Mouse (Mus musculus) forebrain, embryonic 15.5 days (tissue): ENCODE results near the gene Fat4. TPM values are rescaled to one million over a fixed set of nuclear protein-coding genes. Genes with fewer than 3 reads are reported as not detected.

Experiments
- ATAC-seq: fragments of 200-750 bp; cut with Nextera tagmentation; replicated peaks from 2 replicates; pipeline ENCODE4 v1.8.0; 2017; ENCODE audit warnings: mild to moderate bottlenecking, moderate TSS enrichment, moderate library complexity
- H3K27ac ChIP-seq: fragments of 300-500 bp; sonication (generic); replicated peaks from 2 replicates; pipeline ENCODE4 v1.5.1; 2015; ENCODE audit warnings: mild to moderate bottlenecking, inconsistent platforms
- H3K27me3 ChIP-seq: fragments of 300-500 bp; sonication (generic); 2 replicates; pipeline ENCODE4 v1.6.1; 2015; ENCODE audit warnings: inconsistent platforms
- H3K36me3 ChIP-seq: fragments of 300-500 bp; sonication (generic); 2 replicates; pipeline ENCODE4 v1.6.1; 2015; ENCODE audit warnings: mild to moderate bottlenecking, inconsistent platforms
- H3K4me1 ChIP-seq: fragments of 300-500 bp; sonication (generic); 2 replicates; pipeline ENCODE4 v1.6.1; 2015; ENCODE audit warnings: inconsistent platforms
- H3K4me2 ChIP-seq: fragments of 300-500 bp; sonication (generic); replicated peaks from 2 replicates; pipeline ENCODE4 v1.6.1; 2015; ENCODE audit warnings: mild to moderate bottlenecking, inconsistent platforms
- H3K4me3 ChIP-seq: fragments of 300-500 bp; sonication (generic); 2 replicates; pipeline ENCODE4 v1.5.1; 2015; ENCODE audit warnings: mild to moderate bottlenecking, inconsistent platforms
- H3K9ac ChIP-seq: fragments of 300-500 bp; sonication (generic); replicated peaks from 2 replicates; pipeline ENCODE4 v1.6.1; 2015; ENCODE audit warnings: mild to moderate bottlenecking, inconsistent platforms
- H3K9me3 ChIP-seq: fragments of 300-500 bp; sonication (generic); 2 replicates; pipeline ENCODE4 v1.6.1; 2016; ENCODE audit warnings: inconsistent platforms
- whole genome bisulfite sequencing: fragments of 180-500 bp; shearing (Covaris S2); methylation state at CpG from one replicate; pipeline ENCODE4 v1.1.7; 2015; ENCODE audit warnings: mixed read lengths; 5-methylcytosine and 5-hydroxymethylcytosine counted together
- polyA plus RNA-seq: library from polyadenylated mRNA; unstranded; fragments of >200 nt; fragmentation: Nextera tagmentation; extraction: Ambion mirVana; gene quantifications from 2 replicates; pipeline ENCODE4 v1.2.1, GENCODE M21; 2015

The Fat4 gene
- 11.2 and 11.3 TPM in 2 replicates for polyA plus RNA-seq

DNA sequence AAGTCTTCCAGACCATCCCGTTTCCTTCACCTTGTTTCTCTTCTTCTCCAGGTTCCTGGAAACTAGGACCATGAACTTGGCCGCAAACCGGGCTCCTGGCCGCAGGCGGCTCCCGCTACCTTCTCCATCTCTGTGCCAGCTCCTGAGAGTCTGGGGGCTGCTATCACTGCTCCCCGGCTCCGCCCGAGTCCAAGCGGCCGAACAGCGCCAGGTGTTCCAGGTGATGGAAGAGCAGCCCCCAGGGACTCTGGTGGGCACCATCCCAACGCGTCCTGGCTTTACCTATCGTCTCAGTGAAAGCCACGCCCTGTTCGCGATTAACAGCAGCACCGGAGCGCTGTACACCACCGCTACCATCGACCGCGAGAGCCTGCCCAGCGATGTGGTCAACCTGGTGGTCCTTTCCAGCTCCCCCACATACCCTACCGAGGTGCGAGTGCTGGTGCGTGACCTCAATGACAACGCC lies at the start of gene Fat4:
Gene Fat4, plus strand, starts transcription at position 51 of the 466 bp plus-strand sequence.
- WGBS = under 1% methylated on average over 29 of the region's 29 CpGs
- Histone ChIP-seq H3K9ac (peak within 1 kb of the TSS; percentile 90), H3K9me3 (no peaks in the 10 kb centered on the region), H3K27me3 (no peaks in the 10 kb centered on the region), H3K4me1 (peaks cover 59% of the 10 kb centered on the region), H3K4me2 (peak within 1 kb of the TSS; percentile 89), H3K4me3 (peak within 1 kb of the TSS; percentile 80), H3K36me3 (peaks cover 25% of the 10 kb centered on the region), H3K27ac (peak within 1 kb of the TSS; percentile 95)
- ATAC-seq = no peak

DNA sequence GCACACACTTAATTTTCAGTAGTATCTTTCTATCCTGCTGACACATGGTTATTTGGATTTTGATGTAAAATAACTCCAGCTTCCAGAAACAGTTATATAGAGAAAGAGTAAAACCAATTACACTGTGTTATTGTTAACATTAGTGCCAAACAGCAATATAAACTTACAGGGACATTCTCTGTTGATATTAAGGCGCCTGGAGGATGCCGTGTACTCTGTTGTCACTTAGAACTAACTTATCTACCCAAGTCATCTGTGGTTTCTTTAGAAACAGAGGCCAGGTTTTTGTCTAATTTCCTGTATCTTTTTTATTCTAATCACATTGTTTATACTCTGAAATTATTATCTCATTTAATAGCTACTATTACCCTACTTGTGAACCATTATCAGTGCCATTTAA lies 47.3 kb upstream of the Fat4 start:
- H3K4me2 ChIP-seq = no peak overlapping the region
- no peak overlapping the region for H3K9ac ChIP-seq
- no peaks in the 10 kb centered on the region for H3K4me1 ChIP-seq
- whole genome bisulfite sequencing = 87% methylated on average over 2 of the region's 2 CpGs
- no peak overlapping the region for H3K27ac ChIP-seq
- peaks cover 7% of the 10 kb centered on the region; the same call in 1 of the 2 replicates for H3K9me3 ChIP-seq
- H3K27me3 ChIP-seq = no peaks in the 10 kb centered on the region
- H3K36me3 ChIP-seq = no peaks in the 10 kb centered on the region
- no peak for ATAC-seq
- no peak overlapping the region for H3K4me3 ChIP-seq

- no peak overlapping the region for H3K4me2 ChIP-seq
- no peaks in the 10 kb centered on the region for H3K36me3 ChIP-seq
- H3K4me3 ChIP-seq = no peak overlapping the region
- H3K9me3 ChIP-seq = peaks cover 7% of the 10 kb centered on the region; the same call in 1 of the 2 replicates
- H3K9ac ChIP-seq = no peak overlapping the region
- no peaks in the 10 kb centered on the region for H3K27me3 ChIP-seq
- H3K27ac ChIP-seq = no peak overlapping the region
- no peak for ATAC-seq
- WGBS = 53% methylated on average over 7 of the region's 7 CpGs
- H3K4me1 ChIP-seq = no peaks in the 10 kb centered on the region
Measured at GRCm38 (mm10) chr3:38843000-38843538, 43.7 kb upstream of the Fat4 start.

GRCm38 (mm10) chr3:38846602-38847382 lies 39.9 kb upstream of the Fat4 start:
- Histone ChIP-seq H3K9ac (no peak overlapping the region), H3K9me3 (peaks cover 7% of the 10 kb centered on the region; the same call in 1 of the 2 replicates), H3K4me3 (no peak overlapping the region), H3K4me2 (no peak overlapping the region), H3K4me1 (no peaks in the 10 kb centered on the region), H3K27ac (no peak overlapping the region), H3K36me3 (no peaks in the 10 kb centered on the region), H3K27me3 (no peaks in the 10 kb centered on the region)
- 54% methylated on average over 11 of the region's 11 CpGs for WGBS
- no peak for ATAC-seq

GRCm38 (mm10) chr3:38849077-38849476 lies 37.7 kb upstream of the Fat4 start:
- Histone ChIP-seq H3K27ac (no peak overlapping the region), H3K4me2 (no peak overlapping the region), H3K9ac (no peak overlapping the region), H3K4me3 (no peak overlapping the region), H3K36me3 (no peaks in the 10 kb centered on the region), H3K9me3 (no peaks in the 10 kb centered on the region), H3K4me1 (no peaks in the 10 kb centered on the region), H3K27me3 (no peaks in the 10 kb centered on the region)
- ATAC-seq = 0 out of 2 replicates have a peak, but pooled peaks have one; percentile 46
- WGBS = 46% methylated on average over 3 of the region's 3 CpGs

DNA sequence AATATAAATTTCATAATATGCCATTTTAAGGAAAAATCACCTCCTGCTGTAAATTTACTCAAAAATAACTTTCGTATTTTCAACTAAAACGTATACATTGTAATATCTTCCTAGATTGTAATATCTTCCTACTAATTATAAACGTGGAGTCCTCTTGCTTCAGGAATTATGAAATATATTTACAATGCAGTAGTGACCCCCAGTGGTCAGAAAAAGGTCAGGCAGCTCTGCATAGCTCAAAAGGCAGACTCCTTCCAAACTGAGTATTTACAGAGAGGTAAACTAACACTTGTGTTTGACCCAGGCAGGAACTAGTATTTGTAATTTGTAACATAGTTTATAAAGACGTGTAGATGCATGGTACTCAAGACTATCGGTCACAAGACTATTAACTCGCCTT lies 37.2 kb upstream of the Fat4 start:
- Histone ChIP-seq H3K4me1 (no peaks in the 10 kb centered on the region), H3K4me2 (no peak overlapping the region), H3K27ac (no peak overlapping the region), H3K4me3 (no peak overlapping the region), H3K36me3 (no peaks in the 10 kb centered on the region), H3K9ac (no peak overlapping the region), H3K9me3 (no peaks in the 10 kb centered on the region), H3K27me3 (no peaks in the 10 kb centered on the region)
- ATAC-seq = peak; percentile 83
- WGBS = 37% methylated on average over 6 of the region's 6 CpGs

GRCm38 (mm10) chr3:38853650-38854049 lies 33.1 kb upstream of the Fat4 start:
- Histone ChIP-seq H3K4me2 (no peak overlapping the region), H3K4me3 (no peak overlapping the region), H3K36me3 (no peaks in the 10 kb centered on the region), H3K4me1 (no peaks in the 10 kb centered on the region), H3K9ac (no peak overlapping the region), H3K27me3 (no peaks in the 10 kb centered on the region), H3K9me3 (no peaks in the 10 kb centered on the region), H3K27ac (no peak overlapping the region)
- WGBS = 19% methylated on average over 3 of the region's 3 CpGs
- ATAC-seq = no peak

DNA sequence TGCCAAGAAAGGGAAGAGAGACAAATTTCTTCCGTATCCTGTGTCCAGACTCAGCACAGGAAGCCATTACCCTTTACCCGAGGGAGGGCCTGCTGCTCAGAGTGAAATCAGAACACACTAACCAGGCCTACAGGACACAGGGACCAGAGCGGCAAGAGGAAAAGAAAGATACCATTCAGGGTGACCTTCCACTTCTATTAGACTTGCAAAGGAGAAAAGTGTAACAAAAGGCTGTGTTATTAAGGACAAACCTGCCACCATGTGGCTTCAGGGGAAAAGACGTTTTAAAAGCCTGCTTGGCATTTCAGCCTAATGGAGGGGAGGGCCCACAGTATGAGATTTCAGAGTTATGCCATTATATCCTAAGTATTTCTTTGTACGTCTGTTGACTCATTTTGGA lies 26.1 kb upstream of the Fat4 start:
- Histone ChIP-seq H3K4me1 (no peaks in the 10 kb centered on the region), H3K36me3 (no peaks in the 10 kb centered on the region), H3K9ac (no peak overlapping the region), H3K9me3 (no peaks in the 10 kb centered on the region), H3K27me3 (no peaks in the 10 kb centered on the region), H3K27ac (no peak overlapping the region), H3K4me2 (no peak overlapping the region), H3K4me3 (no peak overlapping the region)
- 33% methylated on average over 5 of the region's 5 CpGs for WGBS
- ATAC-seq = peak; percentile 35; the same call in 1 of the 2 replicates

GRCm38 (mm10) chr3:38871291-38871690 lies 15.4 kb upstream of the Fat4 start:
- no peaks in the 10 kb centered on the region for H3K36me3 ChIP-seq

DNA sequence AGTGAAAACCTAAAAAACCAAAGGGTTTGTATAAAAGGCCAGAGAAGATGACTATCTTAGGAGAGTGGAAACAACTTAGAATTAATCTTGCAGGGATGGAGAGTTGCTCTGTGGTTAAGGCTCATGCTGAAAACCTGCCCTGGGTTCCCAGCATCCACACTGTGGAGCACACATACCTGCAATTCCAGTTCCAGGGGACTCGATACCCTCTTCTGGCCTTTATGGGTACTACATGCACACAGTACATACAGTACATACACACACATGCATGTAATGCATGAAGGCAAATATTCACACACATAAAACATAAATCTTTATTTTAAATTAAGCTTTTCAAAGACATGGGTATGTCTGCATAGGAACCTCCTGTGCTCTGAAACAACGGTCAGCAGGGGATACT lies 10.9 kb upstream of the Fat4 start:
- H3K36me3 ChIP-seq = no peaks in the 10 kb centered on the region

More at GRCm38 (mm10) chr3:38871291-38871690, 15.4 kb upstream of the Fat4 start:
- Histone ChIP-seq H3K27ac (no peak overlapping the region), H3K27me3 (no peaks in the 10 kb centered on the region), H3K4me1 (no peaks in the 10 kb centered on the region), H3K4me2 (no peak overlapping the region), H3K4me3 (no peak overlapping the region), H3K9me3 (no peaks in the 10 kb centered on the region), H3K9ac (no peak overlapping the region)
- WGBS = 92% methylated on average over 2 of the region's 2 CpGs
- ATAC-seq = no peak

GRCm38 (mm10) chr3:38876706-38877105 lies 10.0 kb upstream of the Fat4 start:
- Histone ChIP-seq H3K36me3 (no peaks in the 10 kb centered on the region), H3K9ac (no peak overlapping the region), H3K4me2 (no peak overlapping the region), H3K27ac (no peak overlapping the region), H3K4me3 (no peak overlapping the region), H3K4me1 (no peaks in the 10 kb centered on the region), H3K9me3 (no peaks in the 10 kb centered on the region), H3K27me3 (no peaks in the 10 kb centered on the region)
- WGBS = 92% methylated on average over 4 of the region's 4 CpGs
- ATAC-seq = no peak

More for the DNA sequence above, 10.9 kb upstream of the Fat4 start:
- H3K9ac ChIP-seq = no peak overlapping the region
- H3K4me2 ChIP-seq = no peak overlapping the region
- no peak overlapping the region for H3K4me3 ChIP-seq
- H3K9me3 ChIP-seq = no peaks in the 10 kb centered on the region
- no peak for ATAC-seq
- no peaks in the 10 kb centered on the region for H3K4me1 ChIP-seq
- H3K27ac ChIP-seq = no peak overlapping the region
- H3K27me3 ChIP-seq = no peaks in the 10 kb centered on the region
- 94% methylated on average over 2 of the region's 2 CpGs for WGBS

GRCm38 (mm10) chr3:38882778-38883177 lies 4.0 kb upstream of the Fat4 start:
- H3K9ac ChIP-seq = no peak overlapping the region
- H3K4me3 ChIP-seq = no peak overlapping the region
- no peaks in the 10 kb centered on the region for H3K27me3 ChIP-seq
- no peaks in the 10 kb centered on the region for H3K36me3 ChIP-seq
- no peak overlapping the region for H3K27ac ChIP-seq
- peaks cover 23% of the 10 kb centered on the region for H3K4me1 ChIP-seq
- no peak for ATAC-seq
- H3K9me3 ChIP-seq = no peaks in the 10 kb centered on the region
- H3K4me2 ChIP-seq = no peak overlapping the region
- WGBS = 60% methylated on average over 6 of the region's 6 CpGs
